Mouse (Mus musculus) bone marrow macrophage, adult 2 months (primary cell): Measurements from ENCODE around the gene Ccng2.

Experiments used
- CTCF ChIP-seq: IDR thresholded peaks from 2 replicates; pipeline ENCODE4 v1.5.1; 2012; ENCODE audit warnings: low read depth, mild to moderate bottlenecking, low read length, moderate library complexity
- POLR2A ChIP-seq: IDR thresholded peaks from 2 replicates; pipeline ENCODE4 v1.6.1; 2012; ENCODE audit warnings: mild to moderate bottlenecking, low read depth, low read length, borderline replicate concordance

GRCm38 (mm10) chr5:93296341-93296746 lies 29.3 kb downstream of the Ccng2 start:
- TF ChIP-seq POLR2A: no peak
- TF ChIP-seq CTCF: no peak
